In genomic region chr3:120468887-120469286, GRCm38 (mm10) we compare ENCODE assay signal across 23 mouse cellular contexts.
A peak's percentile ranks its signal among the peaks of the same experiment; 100 is the strongest.
DNase-seq lines count a peak whose midpoint lies in the region; ATAC-seq and TF ChIP-seq lines count a peak whose summit lies in the region.
"Had no signal": no experiment of that assay in that cellular context is flagged by ENCODE, and none has a peak within 500 bp of the region (broad histone marks: within the 10 kb centered on the region; RNA-seq: fewer than 3 reads in every experiment).

No protein-coding gene starts in this region.

- ATAC-seq in embryonic facial prominence, embryonic 14.5 days (ENCODE audit: low read depth): peak; percentile 60; the same call in 1 of the 2 replicates
- ATAC-seq in kidney, postnatal 0 days (replicated peaks; ENCODE audit: low FRiP score, low read depth): no peak
- peak; percentile 73 for ATAC-seq in limb, embryonic 14.5 days (ENCODE audit: low FRiP score, low read depth)
- ATAC-seq: activated CD4-positive, CD25-positive, alpha-beta regulatory T cell, adult 4 months; CD4-positive, CD25-positive, alpha-beta regulatory T cell, adult 4 months; Patski had no signal

- no peaks in the 10 kb centered on the region for H3K27me3 ChIP-seq in embryonic facial prominence, embryonic 14.5 days (replicated peaks; ENCODE audit: control insufficient read depth, insufficient read depth, low read length)
- no peaks in the 10 kb centered on the region for H3K27me3 ChIP-seq in embryonic facial prominence, embryonic 10.5 days (replicated peaks; ENCODE audit: low read depth, poor library complexity, severe bottlenecking)
- no peaks in the 10 kb centered on the region for H3K27me3 ChIP-seq in kidney, postnatal 0 days (ENCODE audit: insufficient read depth, low read length)
- H3K27me3 ChIP-seq in limb, embryonic 14.5 days (ENCODE audit: control insufficient read depth, insufficient read depth, low read length): no peaks in the 10 kb centered on the region
- H3K27me3 ChIP-seq in limb, embryonic 10.5 days (ENCODE audit: low read depth, poor library complexity, severe bottlenecking): no peaks in the 10 kb centered on the region
- H3K27me3 ChIP-seq: CH12.LX, Patski had no signal

- TF ChIP-seq POLR2A in limb, embryonic 14.5 days (IDR thresholded peaks at IDR 0.05; ENCODE audit: borderline replicate concordance, extremely low read depth, insufficient read depth, insufficient read length): no peak

- H3K4me3 ChIP-seq in embryonic facial prominence, embryonic 14.5 days (ENCODE audit: low read depth, low read length): no peak overlapping the region
- H3K4me3 ChIP-seq in embryonic facial prominence, embryonic 10.5 days: no peak overlapping the region
- H3K4me3 ChIP-seq in kidney, postnatal 0 days (replicated peaks; ENCODE audit: low read depth, low read length): no peak overlapping the region
- no peak overlapping the region for H3K4me3 ChIP-seq in limb, embryonic 14.5 days (replicated peaks; ENCODE audit: low read length)
- H3K4me3 ChIP-seq in limb, embryonic 10.5 days: no peak overlapping the region

- no peak overlapping the region for H3K27ac ChIP-seq in embryonic facial prominence, embryonic 14.5 days (replicated peaks; ENCODE audit: low read depth, low read length)
- no peak overlapping the region for H3K27ac ChIP-seq in embryonic facial prominence, embryonic 10.5 days (replicated peaks)
- no peak overlapping the region for H3K27ac ChIP-seq in kidney, postnatal 0 days
- no peak overlapping the region for H3K27ac ChIP-seq in limb, embryonic 14.5 days (replicated peaks; ENCODE audit: low read depth, low read length)
- H3K27ac ChIP-seq in limb, embryonic 10.5 days: no peak overlapping the region

- no peak overlapping the region for H3K9ac ChIP-seq in embryonic facial prominence, embryonic 14.5 days (ENCODE audit: low read depth, low read length)
- H3K9ac ChIP-seq in kidney, postnatal 0 days (ENCODE audit: low read depth, low read length): no peak overlapping the region
- no peak overlapping the region for H3K9ac ChIP-seq in limb, embryonic 14.5 days (ENCODE audit: low read depth, low read length, severe bottlenecking)

- peaks cover 7% of the 10 kb centered on the region; the same call in 1 of the 2 replicates for H3K4me1 ChIP-seq in embryonic facial prominence, embryonic 14.5 days (ENCODE audit: control insufficient read depth, insufficient read depth, low read length)
- H3K4me1 ChIP-seq in embryonic facial prominence, embryonic 10.5 days: peaks cover 9% of the 10 kb centered on the region
- no peaks in the 10 kb centered on the region for H3K4me1 ChIP-seq in kidney, postnatal 0 days (replicated peaks; ENCODE audit: insufficient read depth, low read length)
- peaks cover 5% of the 10 kb centered on the region; the same call in 1 of the 2 replicates for H3K4me1 ChIP-seq in limb, embryonic 14.5 days (ENCODE audit: control insufficient read depth, insufficient read depth, low read length)
- no peaks in the 10 kb centered on the region for H3K4me1 ChIP-seq in limb, embryonic 10.5 days

- WGBS in embryonic facial prominence, embryonic 14.5 days: 48% methylated on average over 2 of the region's 2 CpGs
- 86% methylated on average over 2 of the region's 2 CpGs for WGBS in embryonic facial prominence, embryonic 10.5 days
- 24% methylated on average over 2 of the region's 2 CpGs for WGBS in kidney, postnatal 0 days
- WGBS in limb, embryonic 14.5 days: 50% methylated on average over 2 of the region's 2 CpGs
- WGBS in limb, embryonic 10.5 days: 81% methylated on average over 2 of the region's 2 CpGs

- H3K9me3 ChIP-seq in embryonic facial prominence, embryonic 14.5 days (ENCODE audit: control insufficient read depth, low read length): no peaks in the 10 kb centered on the region
- no peaks in the 10 kb centered on the region for H3K9me3 ChIP-seq in embryonic facial prominence, embryonic 10.5 days
- no peaks in the 10 kb centered on the region for H3K9me3 ChIP-seq in kidney, postnatal 0 days (replicated peaks; ENCODE audit: low read length)
- H3K9me3 ChIP-seq in limb, embryonic 14.5 days (ENCODE audit: control insufficient read depth, low read length): no peaks in the 10 kb centered on the region
- H3K9me3 ChIP-seq in limb, embryonic 10.5 days (replicated peaks): no peaks in the 10 kb centered on the region

- peak; percentile 64 for DNase-seq in embryonic facial prominence, embryonic 14.5 days (ENCODE audit: low spot score)
- DNase-seq in embryonic facial prominence, embryonic 10.5 days (ENCODE audit: low spot score): no peak
- DNase-seq in kidney, postnatal 0 days (ENCODE audit: low spot score): peak; percentile 51
- no peak for DNase-seq in kidney, postnatal 10 days
- DNase-seq in limb, embryonic 14.5 days (ENCODE audit: low spot score): no peak
- DNase-seq in limb, embryonic 10.5 days (ENCODE audit: low spot score): no peak
- DNase-seq in MN1 (ENCODE audit: low spot score): peak; percentile 8
- DNase-seq in cerebellum, adult 8-10 months: no peak
- DNase-seq: adrenal gland, adult 2 months; adrenal gland, adult 8-10 months; adrenal gland, postnatal 10 days; adrenal gland, postnatal 14 days; adrenal gland, postnatal 25 days; adrenal gland, postnatal 36 days; B cell, adult 2 months; cerebellum, adult 11 months; cerebellum, adult 11-12 months; cerebellum, adult 18-20 months had no signal

- no peak overlapping the region for H3K4me2 ChIP-seq in embryonic facial prominence, embryonic 14.5 days (ENCODE audit: low read depth, low read length)
- H3K4me2 ChIP-seq in kidney, postnatal 0 days (ENCODE audit: low read length): no peak overlapping the region
- H3K4me2 ChIP-seq in limb, embryonic 14.5 days (replicated peaks; ENCODE audit: low read depth, low read length, severe bottlenecking): no peak overlapping the region

- no peaks in the 10 kb centered on the region for H3K36me3 ChIP-seq in embryonic facial prominence, embryonic 14.5 days (ENCODE audit: control insufficient read depth, insufficient read depth, low read length)
- no peaks in the 10 kb centered on the region for H3K36me3 ChIP-seq in embryonic facial prominence, embryonic 10.5 days (replicated peaks)
- no peaks in the 10 kb centered on the region for H3K36me3 ChIP-seq in kidney, postnatal 0 days (ENCODE audit: insufficient read depth, low read length)
- no peaks in the 10 kb centered on the region for H3K36me3 ChIP-seq in limb, embryonic 14.5 days (ENCODE audit: control insufficient read depth, insufficient read depth, low read length)
- no peaks in the 10 kb centered on the region for H3K36me3 ChIP-seq in limb, embryonic 10.5 days
- H3K36me3 ChIP-seq: G1E had no signal

- TF ChIP-seq CTCF in kidney, postnatal 0 days (IDR thresholded peaks at IDR 0.05; ENCODE audit: low read depth): no peak

Comparison
In these comparisons a context has a peak if more than half of its experiments do, and no peak if none do; other contexts are left out.
1. DNase-seq: peak in embryonic facial prominence, embryonic 14.5 days (single experiment), kidney, postnatal 0 days (single experiment) and MN1 (single experiment); none in embryonic facial prominence, embryonic 10.5 days (single experiment), kidney, postnatal 10 days (single experiment), limb, embryonic 14.5 days (single experiment), limb, embryonic 10.5 days (single experiment) and cerebellum, adult 8-10 months (single experiment).